Mouse (Mus musculus) effector memory CD4-positive, alpha-beta T cell, adult 5 months (primary cell): ENCODE measurements around the gene Ism2. TPM values are rescaled to one million over a fixed set of nuclear protein-coding genes. Genes with fewer than 3 reads are reported as not detected.

Experiments
- polyA plus RNA-seq: library from polyadenylated mRNA; unstranded; fragments of 100-300 nt; shearing (Covaris generic); gene quantifications from one replicate; pipeline ENCODE4 v1.2.1, GENCODE M21; 2017

Gene Ism2
- not detected for polyA plus RNA-seq

GRCm38 (mm10) chr12:87299657-87300440 is at the start of gene Ism2:
TSS of gene Ism2 (minus strand) at chr12:87299705.

DNA sequence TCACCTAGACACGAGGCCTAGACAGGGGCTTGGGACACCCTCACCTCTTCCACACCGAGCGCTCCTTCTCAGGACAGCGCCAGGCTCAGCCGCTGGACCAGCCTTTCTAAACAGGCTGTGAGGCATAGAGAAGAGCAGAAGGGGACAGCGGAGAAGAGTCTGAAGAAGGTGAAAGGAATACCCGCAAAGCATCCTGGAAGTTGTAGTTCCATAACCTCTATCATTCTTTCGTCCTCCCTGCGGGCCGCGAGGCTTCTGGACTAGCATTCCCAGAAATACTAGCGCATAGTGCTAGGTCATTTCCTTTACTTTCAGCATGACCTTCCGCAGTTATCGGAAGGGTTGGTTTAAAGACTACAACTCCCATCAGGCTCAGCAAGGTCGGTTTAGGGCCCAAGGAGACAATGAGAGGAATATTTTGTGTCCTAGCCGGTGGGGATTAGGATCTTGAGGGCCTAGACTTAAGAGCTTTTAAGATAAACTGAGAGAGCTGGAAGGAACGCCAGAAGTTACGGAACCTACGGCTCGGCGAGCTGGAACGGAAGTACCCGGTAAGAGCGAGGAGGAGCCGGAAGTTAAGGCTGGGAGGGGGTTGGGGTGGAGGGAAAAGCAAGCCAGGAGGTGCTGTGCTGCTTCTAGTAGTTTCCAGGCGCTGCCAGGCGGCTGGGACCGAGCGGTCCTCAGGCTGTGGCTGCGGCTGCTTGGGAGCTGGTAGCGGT is 33.2 kb downstream of the Ism2 start, which contains the start of the genes Vipas39 and Ahsa1:
Vipas39 (minus strand) TSS at position 149 of the 719 bp plus-strand sequence.
Ahsa1 (plus strand) TSS at position 372 of the 719 bp plus-strand sequence.

GRCm38 (mm10) chr12:87238632-87239031 is 60.9 kb downstream of the Ism2 start, which contains the start of gene Noxred1:
TSS of gene Noxred1 (minus strand) at chr12:87238732.

Other genes starting within 250 kb of the Ism2 start
- gene Ngb, start 197.2 kb downstream of the Ism2 start, polyA plus RNA-seq: not detected
- 6.6 TPM for gene Gstz1, start 152.5 kb downstream of the Ism2 start, polyA plus RNA-seq
- gene Pomt2, start 151.7 kb downstream of the Ism2 start, polyA plus RNA-seq: 3.3 TPM
- 1.9 TPM for gene Samd15, start 100.0 kb downstream of the Ism2 start, polyA plus RNA-seq
- gene Tmed8, start 99.3 kb downstream of the Ism2 start, polyA plus RNA-seq: 8.3 TPM
- gene Noxred1, start 61.0 kb downstream of the Ism2 start, polyA plus RNA-seq: 0.42 TPM
- 20.2 TPM for gene Vipas39, start 33.4 kb downstream of the Ism2 start, polyA plus RNA-seq
- gene Ahsa1, start 33.2 kb downstream of the Ism2 start, polyA plus RNA-seq: 158 TPM
- 133 TPM for gene Sptlc2, start 88.7 kb upstream of the Ism2 start, polyA plus RNA-seq
- gene Slirp, start 144.2 kb upstream of the Ism2 start, polyA plus RNA-seq: 38.7 TPM
- 59.7 TPM for gene Alkbh1, start 144.3 kb upstream of the Ism2 start, polyA plus RNA-seq
- 158 TPM for gene Snw1, start 172.6 kb upstream of the Ism2 start, polyA plus RNA-seq
- gene Gm5788, start 195.0 kb upstream of the Ism2 start, polyA plus RNA-seq: not detected
- gene Gm8300, start 214.6 kb upstream of the Ism2 start, polyA plus RNA-seq: not detected